Mouse (Mus musculus): ENCODE results near the gene Hes6. TPM values are rescaled to one million over a fixed set of nuclear protein-coding genes. Genes with fewer than 3 reads are reported as not detected.
A peak's percentile ranks its signal among the peaks of the same experiment; 100 is the strongest.

Hes6 gene
- 82.9 and 89.5 TPM in 2 replicates for polyA plus RNA-seq (2015; fragmentation: Nextera tagmentation; extraction: Ambion mirVana)

DNA sequence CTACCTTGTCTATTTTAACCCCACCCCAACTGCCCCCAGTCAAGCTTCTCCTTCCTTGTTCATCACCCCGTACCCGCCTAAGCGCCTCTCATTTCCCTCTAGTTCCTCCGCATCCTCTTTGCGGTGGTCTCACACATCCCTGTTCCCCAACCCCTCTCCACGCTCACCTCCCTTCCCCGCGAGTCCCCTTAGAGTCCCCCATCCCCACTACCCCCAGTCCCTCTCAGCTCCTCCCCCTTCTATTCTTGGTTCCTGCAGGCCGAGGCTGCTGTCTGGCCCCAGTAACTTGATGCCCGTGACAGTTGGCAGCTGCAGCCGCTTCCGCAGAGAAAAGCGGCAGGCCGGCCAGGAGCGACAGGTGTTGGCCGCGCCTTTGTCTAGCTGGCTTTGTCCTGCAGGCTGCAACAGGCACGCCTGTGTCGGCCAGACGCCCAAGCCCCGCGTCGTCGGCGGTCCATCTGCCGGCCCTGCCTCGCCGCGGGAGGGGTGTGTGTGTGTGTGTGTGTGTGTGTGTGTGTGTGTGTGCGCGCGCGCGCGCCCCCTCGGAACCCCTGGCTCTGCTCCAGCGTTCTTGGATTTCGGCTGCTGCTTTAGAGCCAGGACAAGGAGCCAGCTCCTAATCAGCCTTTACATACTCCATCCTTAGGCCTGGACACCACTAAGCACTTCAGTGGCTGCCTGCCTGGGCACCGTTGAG, at the start of gene Hes6:
TSS of gene Hes6 (minus strand) at position 141 of the 697 bp plus-strand sequence.
- Histone ChIP-seq H3K27me3 (replicated peaks) (no peaks in the 10 kb centered on the region), H3K36me3 (peaks cover 7% of the 10 kb centered on the region; the same call in 1 of the 2 replicates), H3K4me3 (replicated peaks) (peak within 1 kb of the TSS; percentile 80), H3K27ac (peak within 1 kb of the TSS; percentile 92), H3K4me2 (peak within 1 kb of the TSS; percentile 99), H3K4me1 (peaks cover 30% of the 10 kb centered on the region), H3K9me3 (no peaks in the 10 kb centered on the region), H3K9ac (peak within 1 kb of the TSS; percentile 73)
- ATAC-seq (ENCODE audit: insufficient read depth, low FRiP score, low read depth): peak; percentile 42; the same call in 1 of the 2 replicates
- WGBS: 1% methylated on average over 39 of the region's 39 CpGs

DNA sequence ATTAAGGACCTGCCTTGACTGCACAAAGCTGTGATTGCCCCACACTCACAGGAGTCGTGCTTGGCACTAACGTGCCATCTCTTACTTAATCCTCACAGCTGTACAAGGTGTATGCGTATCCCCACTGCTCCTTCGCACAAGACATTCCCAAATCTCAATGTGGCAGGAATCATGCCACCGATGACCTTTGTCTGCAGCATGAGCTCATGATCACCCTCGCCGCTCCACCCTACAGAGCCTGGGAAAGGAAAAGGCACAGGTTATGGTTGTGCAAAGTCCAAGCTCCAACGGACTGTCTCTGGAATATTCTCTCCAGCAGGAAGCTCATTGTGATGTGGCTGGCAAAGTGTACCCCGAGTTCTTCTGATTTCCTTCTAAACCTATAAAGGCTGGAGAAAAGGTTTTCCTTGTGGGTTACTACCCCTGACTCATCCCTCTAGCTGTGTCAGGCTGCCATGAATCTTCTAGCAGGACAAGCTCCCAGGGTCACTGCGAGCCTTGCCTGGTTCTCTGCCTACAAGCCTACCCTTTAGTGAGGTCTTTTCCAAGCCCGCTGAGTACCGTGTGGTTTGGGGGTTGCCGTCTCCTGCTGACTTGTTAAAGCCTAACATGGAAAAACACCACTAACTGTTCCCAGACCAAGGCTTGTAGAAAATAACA, 49.6 kb upstream of the Hes6 start:
- Histone ChIP-seq H3K27ac (no peak overlapping the region), H3K27me3 (replicated peaks) (no peaks in the 10 kb centered on the region), H3K36me3 (no peaks in the 10 kb centered on the region), H3K9me3 (no peaks in the 10 kb centered on the region), H3K4me3 (replicated peaks) (no peak overlapping the region), H3K4me1 (peaks cover 20% of the 10 kb centered on the region), H3K4me2 (no peak overlapping the region), H3K9ac (no peak overlapping the region)
- 85% methylated on average over 13 of the region's 13 CpGs for WGBS
- no peak for ATAC-seq (ENCODE audit: insufficient read depth, low FRiP score, low read depth)

DNA sequence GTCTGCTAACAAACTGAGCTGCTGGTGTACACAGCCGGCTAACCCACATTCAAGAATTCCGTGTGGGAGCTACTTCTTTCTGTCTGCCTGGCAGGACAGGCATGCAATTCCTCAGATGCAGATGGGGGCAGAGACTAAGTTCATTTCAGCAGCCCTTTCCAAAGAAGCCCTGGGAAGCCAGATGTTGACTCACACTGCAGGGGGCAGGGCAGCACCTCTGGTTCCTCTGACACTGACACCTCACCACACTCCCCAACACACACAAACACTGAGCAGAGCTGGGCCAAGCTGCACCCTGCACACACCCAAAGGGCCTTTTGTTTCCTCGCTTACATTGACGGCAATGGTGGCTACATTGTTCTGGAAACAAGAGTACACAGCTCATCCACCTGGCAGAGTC, 46.7 kb upstream of the Hes6 start:
- Histone ChIP-seq H3K27me3 (replicated peaks) (no peaks in the 10 kb centered on the region), H3K4me2 (no peak overlapping the region), H3K27ac (peak overlapping the region; percentile 24; the same call in 1 of the 2 replicates), H3K9me3 (no peaks in the 10 kb centered on the region), H3K9ac (no peak overlapping the region), H3K4me3 (replicated peaks) (no peak overlapping the region), H3K36me3 (no peaks in the 10 kb centered on the region), H3K4me1 (peaks cover 47% of the 10 kb centered on the region)
- no peak for ATAC-seq (ENCODE audit: insufficient read depth, low FRiP score, low read depth)
- WGBS: 37% methylated on average over 4 of the region's 4 CpGs

DNA sequence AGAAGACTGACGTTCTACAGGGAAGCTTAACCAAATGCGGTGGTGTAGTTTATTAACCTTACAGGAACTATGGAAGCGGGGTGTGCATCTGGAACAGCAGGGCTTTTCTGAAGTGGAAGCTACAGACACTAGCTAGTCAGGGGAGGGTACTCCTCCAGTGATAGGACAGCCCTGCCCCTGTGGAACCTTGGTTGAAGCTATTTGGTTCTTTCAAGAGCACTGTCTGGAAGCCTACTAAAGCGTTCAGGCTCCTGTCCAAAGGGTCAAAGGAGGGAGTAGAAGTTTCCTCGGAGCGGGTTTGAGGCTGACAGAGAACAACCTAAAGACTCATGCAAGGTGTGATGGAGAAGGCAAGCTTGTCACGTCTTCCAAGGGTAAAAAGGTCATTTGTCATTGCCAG, 46.2 kb upstream of the Hes6 start:
- H3K4me3 ChIP-seq (replicated peaks): peak overlapping the region; percentile 63
- H3K9me3 ChIP-seq: no peaks in the 10 kb centered on the region
- ATAC-seq (ENCODE audit: insufficient read depth, low FRiP score, low read depth): no peak
- H3K4me2 ChIP-seq: peak overlapping the region; percentile 67
- no peak overlapping the region for H3K9ac ChIP-seq
- 26% methylated on average over 7 of the region's 7 CpGs for WGBS
- peaks cover 49% of the 10 kb centered on the region for H3K4me1 ChIP-seq
- no peak overlapping the region for H3K27ac ChIP-seq
- no peaks in the 10 kb centered on the region for H3K36me3 ChIP-seq
- no peaks in the 10 kb centered on the region for H3K27me3 ChIP-seq (replicated peaks)

DNA sequence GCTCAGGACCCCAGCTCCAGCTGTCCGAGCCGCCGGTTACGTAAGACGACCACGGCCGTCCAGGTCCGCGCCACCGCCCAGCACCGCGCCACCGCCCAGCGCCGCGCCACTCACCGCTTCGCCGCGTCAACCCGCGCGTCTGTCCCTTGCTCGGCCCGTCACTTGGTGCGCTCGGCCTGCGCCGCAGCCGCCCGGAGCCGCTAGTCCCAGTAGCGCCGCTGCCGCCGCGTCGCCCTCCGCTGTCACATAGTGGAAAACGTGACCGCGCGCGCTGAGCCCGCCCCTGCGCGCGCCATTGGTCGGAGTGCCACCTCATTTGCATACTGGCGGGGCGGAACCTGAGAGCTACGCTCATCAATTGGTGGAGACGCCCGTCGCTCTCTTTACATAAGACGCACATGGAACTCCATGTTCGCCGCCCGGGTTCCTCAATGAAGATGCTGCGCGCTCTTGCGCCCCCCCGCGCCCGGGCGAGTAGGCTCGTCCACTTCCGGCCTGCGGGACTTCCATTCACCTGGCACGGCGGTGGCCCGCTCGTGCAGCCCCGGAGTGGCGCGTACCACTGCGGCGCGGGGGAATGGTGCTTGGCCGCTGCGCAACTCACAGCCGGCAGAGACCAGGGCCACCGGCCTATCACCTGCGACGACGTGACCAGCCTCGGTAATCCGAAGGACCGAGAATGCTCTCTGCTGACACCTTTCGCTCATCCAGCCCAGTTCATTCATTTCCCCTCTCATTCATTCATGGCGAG, 45.4 kb upstream of the Hes6 start, which contains the start of gene Per2:
TSS of gene Per2 (minus strand) at position 266 of the 751 bp plus-strand sequence.
- peaks cover 56% of the 10 kb centered on the region for H3K4me1 ChIP-seq
- no peaks in the 10 kb centered on the region for H3K36me3 ChIP-seq
- H3K27ac ChIP-seq: peak within 1 kb of the TSS; percentile 96
- H3K4me3 ChIP-seq (replicated peaks): peak within 1 kb of the TSS; percentile 63
- H3K9ac ChIP-seq: peak within 1 kb of the TSS; percentile 14; the same call in 1 of the 2 replicates
- ATAC-seq (ENCODE audit: insufficient read depth, low FRiP score, low read depth): peak; percentile 91
- WGBS: under 1% methylated on average over 90 of the region's 91 CpGs
- H3K4me2 ChIP-seq: peak within 1 kb of the TSS; percentile 67
- H3K27me3 ChIP-seq (replicated peaks): no peaks in the 10 kb centered on the region
- no peaks in the 10 kb centered on the region for H3K9me3 ChIP-seq

DNA sequence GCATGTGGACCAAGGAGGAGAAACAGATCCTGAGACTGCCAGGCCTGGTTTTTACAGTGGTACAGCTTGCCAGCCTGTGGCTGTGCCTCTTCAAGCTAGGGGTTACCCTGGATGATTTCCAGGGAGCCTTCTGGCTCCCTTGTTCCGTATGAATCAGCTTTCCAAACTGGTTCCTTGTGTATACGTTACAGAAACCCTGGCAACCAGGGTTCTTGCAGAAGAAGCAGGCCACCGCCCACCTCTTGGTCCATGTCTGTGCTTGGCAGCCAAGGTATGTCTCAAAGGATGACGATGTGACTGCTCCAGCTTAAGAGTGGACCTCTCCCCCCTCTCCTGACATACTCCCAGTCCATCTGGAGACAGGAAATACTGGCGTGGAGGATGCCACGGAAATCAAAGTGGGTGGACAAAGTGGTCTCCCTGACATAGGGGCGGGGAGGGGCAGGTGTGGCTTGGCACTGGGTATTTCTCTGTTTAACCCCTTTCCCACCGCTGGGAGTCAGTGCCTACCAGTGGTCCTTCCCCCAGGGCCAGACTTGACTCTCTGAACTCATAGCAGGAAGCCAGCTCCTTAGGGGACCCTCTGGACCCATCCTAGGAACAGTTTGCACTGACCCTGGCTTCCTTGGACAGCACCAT, 44.5 kb upstream of the Hes6 start:
- ATAC-seq (ENCODE audit: insufficient read depth, low FRiP score, low read depth): peak; percentile 1; the same call in 1 of the 2 replicates

DNA sequence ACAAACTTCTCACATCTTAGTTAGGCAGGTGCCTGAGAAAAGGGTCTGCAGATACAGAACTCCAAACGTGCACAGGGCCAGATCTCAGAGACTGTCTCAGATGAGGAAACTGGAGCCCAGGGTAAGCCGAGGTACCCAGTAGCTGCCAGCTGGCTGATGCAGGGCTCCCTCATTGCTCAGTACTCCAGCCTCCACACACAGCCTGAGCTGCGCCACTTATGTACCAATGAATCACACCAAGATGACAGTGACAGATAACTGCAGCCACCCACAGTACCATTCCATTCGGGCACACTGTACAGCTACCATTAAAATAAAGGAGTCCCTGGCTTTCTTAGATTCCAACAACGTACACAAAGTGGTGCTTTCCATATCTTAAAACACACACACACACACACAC, 43.9 kb upstream of the Hes6 start:
- Histone ChIP-seq H3K27me3 (replicated peaks) (no peaks in the 10 kb centered on the region), H3K9ac (no peak overlapping the region), H3K4me1 (peaks cover 62% of the 10 kb centered on the region), H3K27ac (peak overlapping the region; percentile 96), H3K4me3 (replicated peaks) (peak overlapping the region; percentile 63), H3K9me3 (no peaks in the 10 kb centered on the region), H3K36me3 (no peaks in the 10 kb centered on the region), H3K4me2 (peak overlapping the region; percentile 67)
- no peak for ATAC-seq (ENCODE audit: insufficient read depth, low FRiP score, low read depth)
- 27% methylated on average over 5 of the region's 5 CpGs for WGBS

More for the DNA sequence above, 44.5 kb upstream of the Hes6 start:
- peak overlapping the region; percentile 67 for H3K4me2 ChIP-seq
- WGBS: 9% methylated on average over 8 of the region's 8 CpGs
- H3K9me3 ChIP-seq: no peaks in the 10 kb centered on the region
- H3K36me3 ChIP-seq: no peaks in the 10 kb centered on the region
- H3K27ac ChIP-seq: peak overlapping the region; percentile 96
- H3K9ac ChIP-seq: peak overlapping the region; percentile 14; the same call in 1 of the 2 replicates
- H3K27me3 ChIP-seq (replicated peaks): no peaks in the 10 kb centered on the region
- peak overlapping the region; percentile 63 for H3K4me3 ChIP-seq (replicated peaks)
- H3K4me1 ChIP-seq: peaks cover 62% of the 10 kb centered on the region

DNA sequence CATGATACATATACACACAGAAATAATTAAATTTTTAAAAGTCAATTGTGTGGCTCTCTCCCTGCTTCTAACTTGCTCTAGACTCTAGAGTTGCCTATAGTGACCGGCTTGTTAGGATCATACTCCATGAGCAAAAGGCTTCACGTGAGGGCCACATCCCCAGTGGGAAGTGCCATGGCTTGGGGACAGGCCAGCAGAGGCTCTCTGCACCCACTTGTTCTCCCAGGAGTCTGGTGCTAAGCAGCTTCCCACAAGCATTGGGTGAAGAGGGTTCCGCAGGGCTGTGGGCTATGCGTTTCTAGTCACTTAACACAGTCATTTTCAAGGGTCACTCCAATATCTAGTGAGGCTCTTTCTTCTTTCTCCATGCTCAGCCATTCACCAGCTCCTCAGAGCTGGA, 43.3 kb upstream of the Hes6 start:
- WGBS: 83% methylated on average over 4 of the region's 4 CpGs
- no peak for ATAC-seq (ENCODE audit: insufficient read depth, low FRiP score, low read depth)
- no peaks in the 10 kb centered on the region for H3K36me3 ChIP-seq
- peak overlapping the region; percentile 67 for H3K4me2 ChIP-seq
- peaks cover 62% of the 10 kb centered on the region for H3K4me1 ChIP-seq
- no peak overlapping the region for H3K9ac ChIP-seq
- H3K27me3 ChIP-seq (replicated peaks): no peaks in the 10 kb centered on the region
- peak overlapping the region; percentile 63; the same call in 1 of the 2 replicates for H3K4me3 ChIP-seq (replicated peaks)
- H3K27ac ChIP-seq: peak overlapping the region; percentile 96
- no peaks in the 10 kb centered on the region for H3K9me3 ChIP-seq

DNA sequence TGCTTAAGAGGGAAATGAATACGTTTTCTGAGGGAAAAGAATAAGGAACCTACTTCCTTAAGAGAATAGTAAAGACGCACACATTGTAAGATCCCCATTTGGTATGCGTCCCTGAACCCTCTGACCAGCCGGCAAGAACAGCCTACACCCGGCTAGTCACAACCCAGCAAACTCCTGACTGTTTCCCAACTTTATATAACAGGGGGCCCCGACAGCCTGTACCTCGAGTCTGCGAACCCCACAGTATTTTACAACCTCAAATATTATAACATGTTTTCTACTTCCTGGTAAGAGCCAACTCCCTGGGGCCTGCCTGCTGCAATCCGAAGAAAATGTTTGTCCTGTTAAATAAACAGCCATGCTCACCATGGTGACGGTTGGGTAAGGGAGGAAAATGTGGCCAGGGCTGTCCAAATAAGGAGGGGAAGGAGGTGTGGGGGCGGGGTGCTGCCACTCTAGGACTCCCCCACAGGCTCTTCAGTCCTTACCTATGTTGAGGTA, 42.5 kb upstream of the Hes6 start:
- Histone ChIP-seq H3K4me2 (peak overlapping the region; percentile 67), H3K9me3 (no peaks in the 10 kb centered on the region), H3K27me3 (replicated peaks) (no peaks in the 10 kb centered on the region), H3K4me3 (replicated peaks) (peak overlapping the region; percentile 4; the same call in 1 of the 2 replicates), H3K27ac (peak overlapping the region; percentile 96), H3K9ac (no peak overlapping the region; the same call in 1 of the 2 replicates), H3K4me1 (peaks cover 70% of the 10 kb centered on the region), H3K36me3 (no peaks in the 10 kb centered on the region)
- whole genome bisulfite sequencing: 10% methylated on average over 11 of the region's 11 CpGs
- ATAC-seq (ENCODE audit: insufficient read depth, low FRiP score, low read depth): peak; percentile 29

DNA sequence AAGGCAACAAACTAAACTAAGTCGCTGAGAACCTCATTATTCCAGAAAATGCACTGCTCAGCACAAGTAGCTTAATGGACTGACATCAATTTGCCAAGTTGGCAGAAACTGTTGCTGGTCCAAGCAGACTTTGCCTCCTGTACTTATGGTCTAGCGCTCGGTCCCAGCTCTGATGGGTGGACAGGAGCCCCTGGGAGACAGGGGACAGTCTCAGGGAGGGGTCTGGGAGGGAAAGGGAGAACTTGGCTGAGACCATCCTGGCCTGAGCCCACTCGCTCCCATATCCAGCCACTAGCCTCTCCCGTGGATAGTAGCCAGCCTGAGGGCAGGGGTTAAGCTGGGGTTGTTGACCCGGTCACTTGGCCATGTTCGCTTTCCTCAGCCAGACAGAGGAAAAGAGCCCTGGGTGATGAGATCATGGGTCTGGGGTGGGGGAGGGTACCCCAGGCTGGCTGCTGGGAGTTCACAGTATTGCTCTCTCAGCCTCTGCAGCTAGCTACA, 41.9 kb upstream of the Hes6 start:
- no peaks in the 10 kb centered on the region for H3K36me3 ChIP-seq
- no peaks in the 10 kb centered on the region for H3K27me3 ChIP-seq (replicated peaks)
- peak overlapping the region; percentile 4; the same call in 1 of the 2 replicates for H3K4me3 ChIP-seq (replicated peaks)
- ATAC-seq (ENCODE audit: insufficient read depth, low FRiP score, low read depth): no peak
- peak overlapping the region; percentile 96 for H3K27ac ChIP-seq
- H3K9ac ChIP-seq: no peak overlapping the region
- peak overlapping the region; percentile 67 for H3K4me2 ChIP-seq
- H3K9me3 ChIP-seq: no peaks in the 10 kb centered on the region
- 17% methylated on average over 7 of the region's 7 CpGs for WGBS
- peaks cover 69% of the 10 kb centered on the region for H3K4me1 ChIP-seq

DNA sequence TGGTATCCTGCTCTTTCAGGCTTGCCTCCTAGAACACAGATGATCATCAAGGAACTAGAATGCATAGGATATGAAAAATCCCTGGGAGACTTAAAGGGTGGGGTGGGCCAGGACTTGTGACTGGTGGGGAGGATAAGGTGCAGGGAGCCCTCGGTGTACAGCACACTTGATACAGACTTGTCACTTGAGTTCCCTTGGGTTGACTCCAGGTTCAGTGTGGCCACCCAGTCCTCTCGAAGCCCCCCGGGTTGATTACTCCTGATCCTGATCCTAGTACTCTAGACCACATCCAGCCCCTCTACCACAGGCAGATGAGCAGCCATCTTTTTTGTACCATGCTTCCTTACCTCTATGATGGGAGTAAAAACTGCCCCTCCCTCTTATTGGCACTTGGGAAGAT, 41.1 kb upstream of the Hes6 start:
- 75% methylated on average over 3 of the region's 3 CpGs for WGBS

More for the DNA sequence above, 41.1 kb upstream of the Hes6 start:
- Histone ChIP-seq H3K36me3 (no peaks in the 10 kb centered on the region), H3K9ac (no peak overlapping the region), H3K9me3 (no peaks in the 10 kb centered on the region), H3K4me3 (replicated peaks) (no peak overlapping the region), H3K27ac (peak overlapping the region; percentile 96), H3K4me2 (0 out of 2 replicates have a peak overlapping the region, but pooled peaks have one; percentile 67), H3K4me1 (peaks cover 61% of the 10 kb centered on the region), H3K27me3 (replicated peaks) (no peaks in the 10 kb centered on the region)
- no peak for ATAC-seq (ENCODE audit: insufficient read depth, low FRiP score, low read depth)
